Mouse (Mus musculus): ENCODE measurements around the gene Peli3. TPM values are rescaled to one million over a fixed set of nuclear protein-coding genes. Genes with fewer than 3 reads are reported as not detected.

Gene Peli3
- total RNA-seq, 2 experiments from 2014 or later: not detected

- no peak for ATAC-seq (replicated peaks; ENCODE audit: poor library complexity)
These were observed 26.9 kb downstream of the Peli3 start for GRCm38 (mm10) chr19:4915924-4916603.

GRCm38 (mm10) chr19:4909376-4909775 lies 33.6 kb downstream of the Peli3 start:
- ATAC-seq (replicated peaks; ENCODE audit: poor library complexity): no peak

- peak; percentile 68 for ATAC-seq (replicated peaks; ENCODE audit: poor library complexity)
These were observed 34.8 kb downstream of the Peli3 start for GRCm38 (mm10) chr19:4908107-4908506.

- peak; percentile 90 for ATAC-seq (replicated peaks; ENCODE audit: poor library complexity)
These were observed 36.7 kb downstream of the Peli3 start, which contains the start of gene Bbs1 for GRCm38 (mm10) chr19:4905979-4906794. Bbs1 (minus strand) TSS chr19:4906628.

- no peak for ATAC-seq (replicated peaks; ENCODE audit: poor library complexity)
These were observed 43.0 kb downstream of the Peli3 start for GRCm38 (mm10) chr19:4899888-4900287.

GRCm38 (mm10) chr19:4898972-4899371 lies 44.0 kb downstream of the Peli3 start:
- no peak for ATAC-seq (replicated peaks; ENCODE audit: poor library complexity)

GRCm38 (mm10) chr19:4896780-4897520 lies 46.0 kb downstream of the Peli3 start:
- no peak for ATAC-seq (replicated peaks; ENCODE audit: poor library complexity)

- peak; percentile 93 for ATAC-seq (replicated peaks; ENCODE audit: poor library complexity)
These were observed 51.1 kb downstream of the Peli3 start for GRCm38 (mm10) chr19:4891798-4892197.

GRCm38 (mm10) chr19:4889791-4890190 lies 53.1 kb downstream of the Peli3 start:
- ATAC-seq (replicated peaks; ENCODE audit: poor library complexity): no peak

- peak; percentile 23; the same call in 1 of the 2 replicates for ATAC-seq (replicated peaks; ENCODE audit: poor library complexity)
These were observed 59.0 kb downstream of the Peli3 start for GRCm38 (mm10) chr19:4883961-4884360.

Other genes with a start within 250 kb of the Peli3 start
- gene Gm960, start 244.5 kb downstream of the Peli3 start, total RNA-seq (2015): not detected in 2 replicates
- gene Gm960, start 244.5 kb downstream of the Peli3 start, total RNA-seq (2017): not detected in 2 replicates
- not detected in 2 replicates for gene Sptbn2, start 232.0 kb downstream of the Peli3 start, total RNA-seq (2015)
- gene Sptbn2, start 232.0 kb downstream of the Peli3 start, total RNA-seq (2017): not detected in 2 replicates
- gene Rbm4b, start 186.6 kb downstream of the Peli3 start, total RNA-seq (2015): 8.5 and 12.3 TPM in 2 replicates
- gene Rbm4b, start 186.6 kb downstream of the Peli3 start, total RNA-seq (2017): 11.3 and 12.2 TPM in 2 replicates
- 34.2 and 37.0 TPM in 2 replicates for gene Rbm4, start 149.2 kb downstream of the Peli3 start, total RNA-seq (2015)
- gene Rbm4, start 149.2 kb downstream of the Peli3 start, total RNA-seq (2017): 57.1 and 89.5 TPM in 2 replicates
- gene Gm21992, start 131.5 kb downstream of the Peli3 start, total RNA-seq (2015): 23.2 and 23.5 TPM in 2 replicates
- 18.2 and 35.5 TPM in 2 replicates for gene Gm21992, start 131.5 kb downstream of the Peli3 start, total RNA-seq (2017)
- gene Rbm14, start 131.5 kb downstream of the Peli3 start, total RNA-seq (2015): 42.7 and 45.9 TPM in 2 replicates
- 18.9 and 20.8 TPM in 2 replicates for gene Rbm14, start 131.5 kb downstream of the Peli3 start, total RNA-seq (2017)
- 30.0 and 30.6 TPM in 2 replicates for gene Ccs, start 103.8 kb downstream of the Peli3 start, total RNA-seq (2015)
- 31.9 and 32.3 TPM in 2 replicates for gene Ccs, start 103.8 kb downstream of the Peli3 start, total RNA-seq (2017)
- gene Ccdc87, start 103.8 kb downstream of the Peli3 start, total RNA-seq (2015): not detected in 2 replicates
- not detected in 2 replicates for gene Ccdc87, start 103.8 kb downstream of the Peli3 start, total RNA-seq (2017)
- gene Ctsf, start 88.0 kb downstream of the Peli3 start, total RNA-seq (2015): 2.0 and 6.8 TPM in 2 replicates
- gene Ctsf, start 88.0 kb downstream of the Peli3 start, total RNA-seq (2017): 2.9 and 11.5 TPM in 2 replicates
- gene Actn3, start 65.2 kb downstream of the Peli3 start, total RNA-seq (2015): 0.20 TPM in 1 of 2 replicates, not detected in the other
- gene Actn3, start 65.2 kb downstream of the Peli3 start, total RNA-seq (2017): not detected in 2 replicates
- gene Zdhhc24, start 64.5 kb downstream of the Peli3 start, total RNA-seq (2015): 6.8 TPM in 2 replicates
- 3.6 and 6.8 TPM in 2 replicates for gene Zdhhc24, start 64.5 kb downstream of the Peli3 start, total RNA-seq (2017)
- 0.59 and 0.88 TPM in 2 replicates for gene Bbs1, start 36.5 kb downstream of the Peli3 start, total RNA-seq (2015)
- 2.2 and 3.2 TPM in 2 replicates for gene Bbs1, start 36.5 kb downstream of the Peli3 start, total RNA-seq (2017)
- gene Dpp3, start 14.8 kb downstream of the Peli3 start, total RNA-seq (2015): 29.5 and 31.6 TPM in 2 replicates
- 46.3 and 47.9 TPM in 2 replicates for gene Dpp3, start 14.8 kb downstream of the Peli3 start, total RNA-seq (2017)
- 32.3 and 32.4 TPM in 2 replicates for gene Mrpl11, start 19.0 kb upstream of the Peli3 start, total RNA-seq (2015)
- 51.6 and 63.6 TPM in 2 replicates for gene Mrpl11, start 19.0 kb upstream of the Peli3 start, total RNA-seq (2017)
- not detected in 2 replicates for gene Npas4, start 47.2 kb upstream of the Peli3 start, total RNA-seq (2015)
- not detected in 2 replicates for gene Npas4, start 47.2 kb upstream of the Peli3 start, total RNA-seq (2017)
- gene Slc29a2, start 80.7 kb upstream of the Peli3 start, total RNA-seq (2015): 3.6 and 5.2 TPM in 2 replicates
- 1.1 and 2.9 TPM in 2 replicates for gene Slc29a2, start 80.7 kb upstream of the Peli3 start, total RNA-seq (2017)
- gene B4gat1, start 95.7 kb upstream of the Peli3 start, total RNA-seq (2015): 0.99 TPM in 1 of 2 replicates, not detected in the other
- 0.75 TPM in 1 of 2 replicates, not detected in the other for gene B4gat1, start 95.7 kb upstream of the Peli3 start, total RNA-seq (2017)
- gene AC124502.3, start 95.8 kb upstream of the Peli3 start, total RNA-seq (2015): 6.1 and 6.4 TPM in 2 replicates
- gene AC124502.3, start 95.8 kb upstream of the Peli3 start, total RNA-seq (2017): 8.0 and 8.2 TPM in 2 replicates
- 12.8 and 19.7 TPM in 2 replicates for gene Brms1, start 98.2 kb upstream of the Peli3 start, total RNA-seq (2015)
- 36.6 and 39.8 TPM in 2 replicates for gene Brms1, start 98.2 kb upstream of the Peli3 start, total RNA-seq (2017)
- gene Rin1, start 107.4 kb upstream of the Peli3 start, total RNA-seq (2015): 0.17 and 0.22 TPM in 2 replicates
- 0.12 and 0.47 TPM in 2 replicates for gene Rin1, start 107.4 kb upstream of the Peli3 start, total RNA-seq (2017)
- 0.20 and 0.30 TPM in 2 replicates for gene Cd248, start 125.0 kb upstream of the Peli3 start, total RNA-seq (2015)
- 0.20 and 0.25 TPM in 2 replicates for gene Cd248, start 125.0 kb upstream of the Peli3 start, total RNA-seq (2017)
- 0.02 TPM in 1 of 2 replicates, not detected in the other for gene Tmem151a, start 142.4 kb upstream of the Peli3 start, total RNA-seq (2015)
- not detected in 2 replicates for gene Tmem151a, start 142.4 kb upstream of the Peli3 start, total RNA-seq (2017)
- gene Yif1a, start 145.4 kb upstream of the Peli3 start, total RNA-seq (2015): 44.2 and 45.3 TPM in 2 replicates
- 9.1 and 12.3 TPM in 2 replicates for gene Yif1a, start 145.4 kb upstream of the Peli3 start, total RNA-seq (2017)
- gene Cnih2, start 155.4 kb upstream of the Peli3 start, total RNA-seq (2015): 0.17 and 0.66 TPM in 2 replicates
- not detected in 2 replicates for gene Cnih2, start 155.4 kb upstream of the Peli3 start, total RNA-seq (2017)
- 50.8 and 56.7 TPM in 2 replicates for gene Rab1b, start 163.9 kb upstream of the Peli3 start, total RNA-seq (2015)
- 78.1 and 106 TPM in 2 replicates for gene Rab1b, start 163.9 kb upstream of the Peli3 start, total RNA-seq (2017)
- 1.2 and 1.6 TPM in 2 replicates for gene Klc2, start 175.4 kb upstream of the Peli3 start, total RNA-seq (2015)
- gene Klc2, start 175.4 kb upstream of the Peli3 start, total RNA-seq (2017): 2.7 and 3.8 TPM in 2 replicates